Mouse (Mus musculus) kidney, embryonic 15.5 days (tissue): ENCODE results near the gene Gm20873. TPM values are rescaled to one million over a fixed set of nuclear protein-coding genes. Genes with fewer than 3 reads are reported as not detected.
"Not testable (repeated sequence)": the region's sequence is repeated elsewhere in the genome, so short reads cannot be mapped to it uniquely, and the experiment has no call there.

Source experiments
- ATAC-seq: fragments of 200-750 bp; cut with Nextera tagmentation; replicated peaks from 2 replicates; pipeline ENCODE4 v1.8.0; 2017; ENCODE audit warnings: moderate TSS enrichment; ENCODE audit not compliant: low FRiP score
- H3K27ac ChIP-seq: fragments of 300-500 bp; sonication (generic); 2 replicates; pipeline ENCODE4 v1.5.1; 2015; ENCODE audit warnings: mild to moderate bottlenecking, inconsistent platforms
- H3K27me3 ChIP-seq: fragments of 300-500 bp; sonication (generic); 2 replicates; pipeline ENCODE4 v1.6.1; 2015; ENCODE audit warnings: inconsistent platforms
- H3K36me3 ChIP-seq: fragments of 300-500 bp; sonication (generic); 2 replicates; pipeline ENCODE4 v1.6.1; 2015; ENCODE audit warnings: inconsistent platforms
- H3K4me1 ChIP-seq: fragments of 300-500 bp; sonication (generic); 2 replicates; pipeline ENCODE4 v1.6.1; 2015; ENCODE audit warnings: inconsistent platforms
- H3K4me2 ChIP-seq: fragments of 300-500 bp; sonication (generic); 2 replicates; pipeline ENCODE4 v1.6.1; 2015; ENCODE audit warnings: moderate library complexity, mild to moderate bottlenecking, inconsistent platforms
- H3K4me3 ChIP-seq: fragments of 300-500 bp; sonication (generic); replicated peaks from 2 replicates; pipeline ENCODE4 v1.5.1; 2015; ENCODE audit warnings: mild to moderate bottlenecking, inconsistent platforms
- H3K9ac ChIP-seq: fragments of 300-500 bp; sonication (generic); 2 replicates; pipeline ENCODE4 v1.6.1; 2015; ENCODE audit warnings: mild to moderate bottlenecking, inconsistent platforms
- H3K9me3 ChIP-seq: fragments of 300-500 bp; sonication (generic); replicated peaks from 2 replicates; pipeline ENCODE4 v1.6.1; 2016; ENCODE audit warnings: inconsistent platforms
- WGBS: fragments of 180-500 bp; shearing (Covaris S2); methylation state at CpG from one replicate; pipeline ENCODE4 v1.1.7; 2015; ENCODE audit warnings: mixed read lengths; 5-methylcytosine and 5-hydroxymethylcytosine counted together
- polyA plus RNA-seq: library from polyadenylated mRNA; unstranded; fragments of >200 nt; fragmentation: Nextera tagmentation; extraction: Ambion mirVana; gene quantifications from 2 replicates; pipeline ENCODE4 v1.2.1, GENCODE M21; 2015

Gene Gm20873
- not detected in 2 replicates for polyA plus RNA-seq

DNA sequence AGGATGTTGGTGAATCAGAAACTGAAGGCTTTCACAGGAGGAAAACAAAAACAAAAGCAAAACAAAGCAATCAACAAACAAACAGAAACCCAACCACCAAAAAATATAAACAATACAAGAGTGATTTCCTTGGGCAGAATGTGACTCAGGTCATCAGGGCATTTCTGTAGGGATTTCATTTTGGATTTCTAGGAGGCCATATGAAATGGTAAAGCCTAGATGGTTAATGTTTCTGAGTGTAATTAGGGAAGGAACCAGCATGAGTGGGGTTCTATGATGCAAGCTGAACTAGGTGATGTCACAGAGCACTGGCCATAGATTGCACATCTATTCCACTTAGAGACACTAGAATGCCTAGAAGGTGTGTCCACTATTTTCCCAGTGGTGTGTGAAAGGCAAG lies at the start of gene Gm20873:
Gene Gm20873, plus strand, starts transcription at position 301 of the 400 bp plus-strand sequence.
- not testable (repeated sequence) for H3K27ac ChIP-seq, H3K27me3 ChIP-seq, H3K9me3 ChIP-seq, H3K9ac ChIP-seq, H3K4me3 ChIP-seq, H3K36me3 ChIP-seq, H3K4me1 ChIP-seq, H3K4me2 ChIP-seq, ATAC-seq

DNA sequence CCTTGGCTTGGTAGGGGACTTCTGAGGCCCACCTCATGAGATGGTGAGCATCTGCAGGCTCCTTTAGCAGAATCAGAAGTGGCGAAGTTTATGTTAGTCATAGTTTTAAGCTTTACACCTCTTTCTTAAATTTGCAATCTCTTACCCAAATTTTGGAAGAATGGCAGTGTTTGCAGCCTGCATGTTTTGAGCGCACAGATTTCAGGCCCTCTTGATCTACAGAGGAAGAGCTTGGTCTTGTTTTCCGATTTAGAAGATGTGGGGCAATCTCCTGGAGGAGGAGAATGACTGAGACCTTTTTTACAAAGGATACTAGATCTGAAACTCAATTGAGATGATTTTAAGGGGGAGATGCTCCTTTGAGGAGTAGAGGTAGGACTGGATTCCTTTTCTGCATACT lies 29.0 kb upstream of the Gm20873 start, which contains the start of gene Gm21746:
Gene Gm21746, minus strand, starts transcription at position 101 of the 400 bp plus-strand sequence.
- not testable (repeated sequence) for H3K4me1 ChIP-seq, H3K4me2 ChIP-seq, H3K9ac ChIP-seq, H3K9me3 ChIP-seq, H3K36me3 ChIP-seq, H3K27ac ChIP-seq, H3K4me3 ChIP-seq, ATAC-seq, H3K27me3 ChIP-seq
- 78% methylated on average over 2 of the region's 3 CpGs for WGBS

Other genes with a start within 250 kb of the Gm20873 start
- gene Gm21746, start 29.1 kb upstream of the Gm20873 start, polyA plus RNA-seq: not detected in 2 replicates